Mouse (Mus musculus): ENCODE measurements at regions not wholly inside any gene's neighbourhood (a gene's known extent, or its start where the extent isn't known, plus 50 kb on each side); places are given as distances from the start of the nearest gene placed in this dataset.
"Not testable (repeated sequence)": the region's sequence is repeated elsewhere in the genome, so short reads cannot be mapped to it uniquely, and the experiment has no call there.

DNA sequence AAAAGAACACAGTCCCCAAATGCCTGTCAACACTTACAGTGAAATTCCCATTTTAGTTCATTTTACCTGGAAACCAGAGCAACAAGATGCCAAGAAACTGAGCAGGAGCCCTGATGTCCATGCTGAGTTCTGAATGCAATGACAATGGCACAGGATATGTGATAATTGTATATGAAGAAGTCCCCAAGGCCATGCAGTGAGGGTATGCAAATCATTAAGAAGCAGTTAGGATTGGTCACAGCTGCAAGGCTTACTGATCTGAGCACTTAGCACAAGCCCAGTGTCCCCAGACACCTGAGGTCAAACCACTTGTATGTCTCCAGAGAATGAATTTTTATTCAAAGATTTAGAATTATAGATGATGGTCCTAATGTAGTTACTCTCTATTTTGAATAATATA, 419.0 kb upstream of the Tacstd2 start:
- DNase-seq = not testable (repeated sequence)

GRCm38 (mm10) chr6:67931499-67931898, 395.9 kb upstream of the Tacstd2 start:
- DNase-seq = not testable (repeated sequence)

- no peak for DNase-seq
These were observed 386.9 kb upstream of the Tacstd2 start for GRCm38 (mm10) chr6:67922537-67922936.

DNA sequence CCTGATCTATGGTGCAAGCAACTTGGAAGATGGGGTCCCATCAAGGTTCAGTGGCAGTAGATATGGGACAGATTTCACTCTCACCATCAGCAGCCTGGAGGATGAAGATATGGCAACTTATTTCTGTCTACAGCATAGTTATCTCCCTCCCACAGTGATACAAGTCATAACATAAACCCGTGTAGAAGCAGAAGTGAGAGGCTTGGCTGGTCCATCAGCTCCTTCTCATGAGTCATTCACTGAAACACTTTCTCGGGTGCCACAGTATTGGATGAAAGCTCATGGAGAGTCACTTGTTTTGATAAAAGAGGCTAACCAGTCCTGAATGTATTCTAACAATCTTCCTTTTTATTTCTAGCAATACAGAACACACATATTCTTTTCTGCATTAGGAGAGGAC, 378.3 kb upstream of the Tacstd2 start:
- DNase-seq = no peak

DNA sequence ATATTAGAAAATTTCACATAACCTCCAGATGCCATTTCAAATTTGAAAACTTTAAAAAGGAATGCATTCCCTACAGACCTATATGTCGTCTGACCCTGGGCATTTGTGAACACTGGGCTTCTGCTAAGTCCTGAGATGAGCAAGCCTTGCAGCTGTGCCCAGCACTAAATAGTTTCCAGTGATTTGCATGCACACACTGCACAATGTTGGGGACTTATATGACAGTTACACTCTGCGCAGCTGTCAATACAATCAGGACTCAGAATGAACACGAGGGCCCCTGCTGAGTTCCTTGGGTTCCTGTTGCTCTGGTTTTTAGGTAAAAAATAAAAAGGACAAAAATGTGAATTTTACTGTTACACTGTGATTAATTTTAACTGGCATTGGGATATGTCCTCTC, 377.7 kb upstream of the Tacstd2 start:
- DNase-seq = no peak

DNA sequence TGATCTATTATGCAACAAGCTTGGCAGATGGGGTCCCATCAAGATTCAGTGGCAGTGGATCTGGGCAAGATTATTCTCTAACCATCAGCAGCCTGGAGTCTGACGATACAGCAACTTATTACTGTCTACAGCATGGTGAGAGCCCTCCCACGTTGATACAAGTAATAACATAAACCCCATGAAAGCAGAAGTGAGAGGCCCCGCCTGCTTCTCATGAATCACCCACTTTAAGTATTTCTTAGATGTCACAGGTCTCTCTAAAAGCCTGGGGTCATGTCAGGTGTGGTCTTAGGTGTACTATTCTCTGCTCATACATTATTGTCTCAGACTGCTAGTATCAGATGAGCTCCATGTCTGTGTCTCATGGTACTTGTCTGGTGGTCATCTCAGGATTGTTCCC, 360.9 kb upstream of the Tacstd2 start:
- DNase-seq = no peak

- DNase-seq = no peak
These were observed 360.3 kb upstream of the Tacstd2 start for GRCm38 (mm10) chr6:67895858-67896257.

DNA sequence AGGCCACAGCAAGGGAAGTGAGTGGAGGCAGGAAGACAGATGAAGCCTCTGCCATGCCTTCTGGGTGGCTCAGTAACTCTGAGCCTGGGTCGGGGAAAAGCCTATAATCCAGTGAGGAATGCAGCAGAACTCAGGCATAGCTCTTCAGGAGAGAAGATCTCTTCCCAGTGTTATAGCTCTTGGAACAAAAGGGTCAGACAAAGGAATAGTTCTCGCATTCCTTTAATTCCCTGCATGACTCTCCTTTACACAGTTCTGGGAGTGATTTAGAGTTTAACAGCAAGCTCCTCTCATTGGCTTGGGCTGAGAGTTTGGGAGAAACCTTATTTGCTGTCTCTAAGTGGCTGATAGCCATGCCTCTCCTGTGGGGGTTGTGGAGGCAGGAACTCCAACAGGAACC, 352.0 kb upstream of the Tacstd2 start:
- DNase-seq = no peak

- no peak for DNase-seq
These were observed 349.3 kb upstream of the Tacstd2 start for GRCm38 (mm10) chr6:67884893-67885292.

DNA sequence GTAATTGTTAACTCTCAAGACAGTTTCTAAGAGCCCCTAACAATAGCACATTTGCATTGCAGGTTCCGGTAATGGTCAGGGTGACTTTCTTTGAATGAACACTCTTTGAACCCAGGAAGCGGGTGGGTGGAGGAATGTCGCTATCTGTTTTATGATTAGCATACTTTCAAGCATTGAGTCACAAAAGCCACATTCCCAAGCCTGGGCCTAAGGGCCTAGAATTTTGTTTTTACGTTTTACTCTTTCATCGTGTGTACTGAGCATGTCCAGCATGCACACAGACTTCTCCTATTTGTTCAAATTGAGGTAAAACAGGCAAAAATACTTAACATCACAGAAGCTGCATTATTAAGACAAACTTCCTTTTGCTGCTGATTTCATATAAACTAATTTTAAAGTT, 345.9 kb upstream of the Tacstd2 start:
- DNase-seq = not testable (repeated sequence)

- not testable (repeated sequence) for DNase-seq
These were observed 322.3 kb upstream of the Tacstd2 start for GRCm38 (mm10) chr6:67857945-67858344.

GRCm38 (mm10) chr6:67839486-67839885, 303.9 kb upstream of the Tacstd2 start:
- not testable (repeated sequence) for DNase-seq

- DNase-seq = peak; percentile 17
These were observed 276.9 kb upstream of the Tacstd2 start for GRCm38 (mm10) chr6:67812478-67812877.

DNA sequence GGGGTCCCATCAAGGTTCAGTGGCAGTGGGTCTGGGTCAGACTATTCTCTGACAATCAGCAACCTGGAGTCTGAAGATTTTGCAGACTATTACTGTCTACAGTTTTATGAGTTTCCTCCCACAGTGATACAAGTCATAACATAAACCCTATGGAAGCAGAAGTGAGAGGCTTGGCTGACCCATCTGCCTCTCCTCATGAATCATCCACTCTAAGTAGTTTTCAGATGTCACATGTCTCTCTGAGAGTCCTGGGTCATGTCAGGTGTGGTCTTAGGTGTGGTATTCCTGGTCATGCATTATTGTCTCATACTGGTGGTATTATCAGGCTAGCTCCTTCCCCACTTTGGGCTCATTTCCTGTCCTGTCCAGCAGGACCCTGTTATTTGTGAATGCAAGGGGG, 255.8 kb upstream of the Tacstd2 start:
- no peak for DNase-seq

- no peak for DNase-seq
These were observed 255.1 kb upstream of the Tacstd2 start for GRCm38 (mm10) chr6:67790742-67791141.

GRCm38 (mm10) chr6:67787091-67787765, 251.6 kb upstream of the Tacstd2 start:
- no peak for DNase-seq

- no peak for DNase-seq
These were observed 243.3 kb upstream of the Tacstd2 start for GRCm38 (mm10) chr6:67778883-67779282.

GRCm38 (mm10) chr6:67754102-67754501, 218.5 kb upstream of the Tacstd2 start:
- DNase-seq = not testable (repeated sequence)

DNA sequence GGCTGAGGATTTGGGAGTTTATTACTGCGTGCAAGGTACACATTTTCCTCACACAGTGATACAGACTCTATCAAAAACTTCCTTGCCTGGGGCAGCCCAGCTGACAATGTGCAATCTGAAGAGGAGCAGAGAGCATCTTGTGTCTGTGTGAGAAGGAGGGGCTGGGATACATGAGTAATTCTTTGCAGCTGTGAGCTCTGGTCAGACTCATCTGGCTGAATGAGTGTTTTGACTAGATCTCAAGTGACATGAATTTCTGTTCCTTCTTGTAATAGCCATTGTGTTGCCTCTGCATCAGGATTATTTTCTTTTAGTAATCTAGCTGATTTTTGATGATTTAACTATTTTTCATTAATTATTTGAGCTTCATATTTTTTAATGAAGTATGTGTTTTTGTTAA, 190.0 kb upstream of the Tacstd2 start:
- DNase-seq = no peak

DNA sequence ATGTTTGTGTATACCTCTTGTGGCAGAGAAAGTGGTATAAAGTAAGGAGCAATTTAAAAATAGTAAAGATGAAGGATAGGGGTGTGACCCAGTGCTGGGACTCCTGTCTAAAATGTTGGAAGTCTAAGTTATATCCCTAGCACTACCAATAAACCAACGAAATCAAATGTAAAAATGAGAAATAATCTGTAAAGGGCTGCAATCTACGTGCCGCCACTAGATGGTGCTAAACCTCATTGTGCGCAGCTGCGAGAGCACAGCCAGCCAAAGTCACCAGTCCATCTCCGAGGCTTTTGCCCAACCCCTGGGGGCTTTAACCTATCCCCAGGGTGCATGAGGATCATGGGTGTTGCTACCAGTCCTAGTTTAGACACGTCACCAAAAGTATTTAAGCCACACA, 163.4 kb upstream of the Tacstd2 start:
- DNase-seq = peak; percentile 52

DNA sequence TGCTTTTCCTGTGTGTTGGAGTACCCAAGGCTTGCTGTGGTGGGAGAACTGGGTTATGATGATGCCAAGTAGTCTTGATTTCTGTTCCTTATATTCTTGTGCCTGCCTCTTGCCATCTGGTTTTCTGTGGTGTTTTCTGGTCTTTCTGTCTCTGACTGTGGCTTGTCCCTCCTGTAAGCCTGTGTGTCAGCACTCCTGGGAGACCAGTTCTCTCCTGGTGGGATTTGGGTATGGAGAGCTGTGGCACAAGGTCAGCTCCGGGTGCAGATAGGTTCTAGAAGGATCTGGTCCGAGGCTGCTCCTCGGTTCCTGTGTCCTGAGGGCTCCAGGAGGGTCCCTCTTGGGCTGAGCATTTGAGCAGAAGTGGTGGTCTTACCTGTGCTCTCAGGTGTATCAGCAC, 155.4 kb upstream of the Tacstd2 start:
- DNase-seq = not testable (repeated sequence)

GRCm38 (mm10) chr6:67683105-67683504, 147.5 kb upstream of the Tacstd2 start:
- DNase-seq = not testable (repeated sequence)

DNA sequence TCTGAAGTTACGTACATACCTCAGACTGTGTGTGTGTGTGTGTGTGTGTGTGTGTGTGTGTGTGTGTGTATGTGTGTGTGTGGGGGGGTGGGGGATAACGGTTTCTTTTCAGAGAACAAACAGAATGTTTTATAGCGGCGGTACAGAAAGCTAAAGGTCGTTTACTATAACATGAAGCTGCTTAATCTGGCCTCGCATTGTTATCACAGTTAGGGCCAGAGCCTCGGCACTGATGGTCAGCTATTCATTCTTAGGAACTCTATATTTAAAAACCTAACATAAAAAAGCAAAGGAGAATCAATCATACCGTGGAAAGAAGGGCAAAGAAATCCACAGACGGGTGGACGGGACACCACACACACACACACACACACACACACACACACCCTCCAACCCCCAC, 146.0 kb upstream of the Tacstd2 start:
- not testable (repeated sequence) for DNase-seq

GRCm38 (mm10) chr6:67679106-67679505, 143.5 kb upstream of the Tacstd2 start:
- not testable (repeated sequence) for DNase-seq

DNA sequence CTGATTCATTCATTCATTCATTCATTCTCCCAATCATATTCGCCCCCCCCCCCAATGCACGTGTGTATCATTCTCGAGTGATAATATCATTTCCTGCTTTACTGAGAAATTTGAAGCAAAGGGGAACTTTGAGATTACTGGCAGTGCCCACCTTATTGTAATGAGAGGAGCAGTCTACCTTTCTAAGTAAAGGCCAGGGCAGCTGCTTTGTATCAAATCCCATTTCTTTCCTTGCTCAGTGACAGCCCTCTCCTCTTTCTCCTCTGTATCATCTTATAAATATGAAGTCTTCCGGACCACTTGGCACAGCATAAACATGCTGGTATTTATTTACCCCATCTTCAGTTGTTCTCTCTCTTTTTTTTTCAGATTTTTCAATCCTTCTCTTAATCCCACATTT, 139.1 kb upstream of the Tacstd2 start:
- DNase-seq = not testable (repeated sequence)

Data from right cerebral cortex, postnatal 4 days (tissue).